Mouse (Mus musculus) liver, postnatal 0 days (tissue): Measurements from ENCODE around the gene Sdr9c7. TPM values are rescaled to one million over a fixed set of nuclear protein-coding genes. Genes with fewer than 3 reads are reported as not detected.

ENCODE experiments used
- ATAC-seq: fragments of 200-750 bp; cut with Nextera tagmentation; 2 replicates; pipeline ENCODE4 v1.8.0; 2017; ENCODE audit warnings: mild to moderate bottlenecking, moderate library complexity
- DNase-seq: peaks from one replicate; pipeline ENCODE4 v3.0.0-alpha.2; 2016
- H3K27ac ChIP-seq: fragments of 300-500 bp; sonication (generic); 2 replicates; pipeline ENCODE4 v1.5.1; 2014; ENCODE audit warnings: antibody characterized with exemption, moderate library complexity, mild to moderate bottlenecking, low read depth
- H3K27me3 ChIP-seq: fragments of 300-500 bp; sonication (generic); 2 replicates; pipeline ENCODE4 v1.6.1; 2014; ENCODE audit warnings: low read length, control low read depth, mixed read lengths; ENCODE audit not compliant: insufficient read depth
- H3K36me3 ChIP-seq: fragments of 300-500 bp; sonication (generic); replicated peaks from 2 replicates; pipeline ENCODE4 v1.6.1; 2014; ENCODE audit warnings: mild to moderate bottlenecking, control low read depth, low read length, moderate library complexity, mixed read lengths; ENCODE audit not compliant: insufficient read depth
- H3K4me1 ChIP-seq: fragments of 300-500 bp; sonication (generic); 2 replicates; pipeline ENCODE4 v1.6.1; 2014; ENCODE audit warnings: antibody characterized with exemption, mild to moderate bottlenecking, control low read depth; ENCODE audit not compliant: insufficient read depth
- H3K4me2 ChIP-seq: fragments of 300-500 bp; sonication (generic); 2 replicates; pipeline ENCODE4 v1.6.1; 2014; ENCODE audit warnings: low read depth, mild to moderate bottlenecking, low read length, moderate library complexity, mixed read lengths
- H3K4me3 ChIP-seq: fragments of 300-500 bp; sonication (generic); 2 replicates; pipeline ENCODE4 v1.5.1; 2014; ENCODE audit warnings: low read depth, low read length
- H3K9ac ChIP-seq: fragments of 300-500 bp; sonication (generic); replicated peaks from 2 replicates; pipeline ENCODE4 v1.6.1; 2014; ENCODE audit warnings: mild to moderate bottlenecking, moderate library complexity
- H3K9me3 ChIP-seq: fragments of 300-500 bp; sonication (generic); 2 replicates; pipeline ENCODE4 v1.6.1; 2016; ENCODE audit warnings: mild to moderate bottlenecking, control low read depth, low read length, mixed read lengths
- CTCF ChIP-seq: sonication (generic); IDR thresholded peaks from 2 replicates; pipeline ENCODE4 v1.5.1; 2016; ENCODE audit warnings: antibody characterized with exemption, low read depth
- EP300 ChIP-seq: IDR thresholded peaks from 2 replicates; pipeline ENCODE4 v1.6.1; 2016; ENCODE audit warnings: antibody characterized with exemption, low read depth, mild to moderate bottlenecking
- WGBS: fragments of 180-500 bp; shearing (Covaris S2); extraction: QIAGEN DNeasy Blood & Tissue Kit; methylation state at CpG from one replicate; pipeline ENCODE4 v1.1.7; 2014; ENCODE audit not compliant: insufficient replicate concordance; 5-methylcytosine and 5-hydroxymethylcytosine counted together
- polyA plus RNA-seq: library from polyadenylated mRNA; unstranded; fragments of >200 nt; fragmentation: Nextera tagmentation; extraction: Ambion mirVana; gene quantifications from 2 replicates; pipeline ENCODE4 v1.2.1, GENCODE M21; 2015

Sdr9c7 gene
- polyA plus RNA-seq, 1 experiment from 2014 or later: 0.05 TPM

GRCm38 (mm10) chr10:127955034-127955433 lies 56.7 kb downstream of the Sdr9c7 start:
- no peaks in the 10 kb centered on the region for H3K27me3 ChIP-seq
- H3K9ac ChIP-seq: no peak overlapping the region
- ATAC-seq (no peak), DNase-seq (no peak)
- 65% methylated on average over 4 of the region's 4 CpGs for WGBS
- H3K4me1 ChIP-seq: no peaks in the 10 kb centered on the region
- no peak overlapping the region for H3K27ac ChIP-seq
- no peak for TF ChIP-seq CTCF
- TF ChIP-seq EP300: no peak
- no peak overlapping the region for H3K4me3 ChIP-seq
- no peaks in the 10 kb centered on the region for H3K9me3 ChIP-seq
- H3K36me3 ChIP-seq: no peaks in the 10 kb centered on the region
- H3K4me2 ChIP-seq: no peak overlapping the region

DNA sequence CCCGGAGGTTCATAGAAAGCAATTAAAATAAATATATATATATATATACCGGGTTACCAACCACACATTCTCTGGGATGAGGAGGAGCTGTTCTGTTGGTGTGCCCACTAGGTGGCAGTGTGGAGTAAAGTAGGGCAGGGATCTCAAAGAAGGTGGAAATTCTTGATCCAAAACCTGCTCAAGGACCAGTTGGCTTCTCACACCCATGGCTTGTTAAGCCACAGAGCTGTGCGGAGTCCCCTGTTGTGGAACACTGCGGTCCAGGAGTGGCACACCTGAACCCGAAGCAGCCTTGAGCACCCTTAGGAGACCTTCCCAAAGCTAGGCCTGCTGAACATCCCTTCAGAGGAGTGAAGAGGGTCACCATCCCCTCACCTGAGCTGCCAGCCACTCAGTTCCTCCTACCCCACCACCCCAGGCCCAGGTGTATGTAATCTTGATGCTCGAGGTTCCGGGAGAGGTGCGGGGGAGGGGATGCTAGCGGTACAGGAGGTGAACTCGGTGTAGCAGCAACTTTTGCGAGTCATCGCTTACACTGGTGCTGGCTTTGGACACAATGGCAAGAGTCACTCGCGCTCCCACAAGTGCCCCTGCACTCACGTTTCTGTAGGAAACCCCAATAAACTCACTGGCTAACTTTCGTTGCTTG lies 58.0 kb downstream of the Sdr9c7 start:
- WGBS: 54% methylated on average over 16 of the region's 16 CpGs
- ATAC-seq (no peak), DNase-seq (peak; percentile 82)
- no peak overlapping the region for H3K9ac ChIP-seq
- H3K36me3 ChIP-seq: no peaks in the 10 kb centered on the region
- TF ChIP-seq CTCF (peak; percentile 80), EP300 (no peak)
- no peak overlapping the region for H3K27ac ChIP-seq
- no peaks in the 10 kb centered on the region for H3K27me3 ChIP-seq
- no peak overlapping the region for H3K4me2 ChIP-seq
- H3K4me3 ChIP-seq: no peak overlapping the region
- H3K9me3 ChIP-seq: no peaks in the 10 kb centered on the region
- no peaks in the 10 kb centered on the region for H3K4me1 ChIP-seq

GRCm38 (mm10) chr10:127959161-127959679 lies 60.9 kb downstream of the Sdr9c7 start:
- Histone ChIP-seq H3K4me3 (no peak overlapping the region), H3K4me1 (no peaks in the 10 kb centered on the region)
- TF ChIP-seq EP300 (no peak), CTCF (peak; percentile 19; the same call in 1 of the 2 replicates)

More at GRCm38 (mm10) chr10:127959161-127959679, 60.9 kb downstream of the Sdr9c7 start:
- H3K27me3 ChIP-seq: no peaks in the 10 kb centered on the region
- H3K36me3 ChIP-seq: no peaks in the 10 kb centered on the region
- 86% methylated on average over 7 of the region's 7 CpGs for WGBS
- no peak overlapping the region for H3K9ac ChIP-seq
- H3K9me3 ChIP-seq: no peaks in the 10 kb centered on the region
- ATAC-seq (no peak), DNase-seq (no peak)
- H3K27ac ChIP-seq: no peak overlapping the region
- H3K4me2 ChIP-seq: no peak overlapping the region

Other genes with a start within 250 kb of the Sdr9c7 start
- 5.6 and 6.3 TPM in 2 replicates for gene Nemp1, start 231.6 kb upstream of the Sdr9c7 start, polyA plus RNA-seq
- 2.4 and 4.3 TPM in 2 replicates for gene Nab2, start 229.9 kb upstream of the Sdr9c7 start, polyA plus RNA-seq
- gene Myo1a, start 193.3 kb upstream of the Sdr9c7 start, polyA plus RNA-seq: 0.07 TPM in 1 of 2 replicates, not detected in the other
- gene Tac2, start 174.0 kb upstream of the Sdr9c7 start, polyA plus RNA-seq: 1.9 and 2.3 TPM in 2 replicates
- 1.0 and 1.1 TPM in 2 replicates for gene Zbtb39, start 159.0 kb upstream of the Sdr9c7 start, polyA plus RNA-seq
- gene Gpr182, start 146.8 kb upstream of the Sdr9c7 start, polyA plus RNA-seq: 16.1 and 17.3 TPM in 2 replicates
- 0.20 TPM in 2 replicates for gene Rdh1, start 138.8 kb upstream of the Sdr9c7 start, polyA plus RNA-seq
- gene Rdh16f1, start 138.7 kb upstream of the Sdr9c7 start, polyA plus RNA-seq: 0.69 TPM in 1 of 2 replicates, not detected in the other
- gene Rdh9, start 122.1 kb upstream of the Sdr9c7 start, polyA plus RNA-seq: 15.7 and 16.7 TPM in 2 replicates
- gene Rdh16, start 97.4 kb upstream of the Sdr9c7 start, polyA plus RNA-seq: 0.59 and 0.70 TPM in 2 replicates
- gene Rdh19, start 48.6 kb upstream of the Sdr9c7 start, polyA plus RNA-seq: not detected in 2 replicates
- gene Rdh16f2, start 32.0 kb upstream of the Sdr9c7 start, polyA plus RNA-seq: 4.2 and 4.6 TPM in 2 replicates
- gene Rdh7, start 9.7 kb upstream of the Sdr9c7 start, polyA plus RNA-seq: 345 and 356 TPM in 2 replicates
- gene Hsd17b6, start 109.1 kb downstream of the Sdr9c7 start, polyA plus RNA-seq: 29.5 and 32.4 TPM in 2 replicates
- gene Prim1, start 116.7 kb downstream of the Sdr9c7 start, polyA plus RNA-seq: 26.2 and 29.1 TPM in 2 replicates
- 384 and 394 TPM in 2 replicates for gene Naca, start 137.1 kb downstream of the Sdr9c7 start, polyA plus RNA-seq
- 193 and 194 TPM in 2 replicates for gene Ptges3, start 160.4 kb downstream of the Sdr9c7 start, polyA plus RNA-seq
- gene Atp5b, start 184.8 kb downstream of the Sdr9c7 start, polyA plus RNA-seq: 1,808 and 1,865 TPM in 2 replicates
- 4.3 and 5.4 TPM in 2 replicates for gene Baz2a, start 193.1 kb downstream of the Sdr9c7 start, polyA plus RNA-seq